Mouse (Mus musculus) CD4-positive, CD25-positive, alpha-beta regulatory T cell, adult 2 months (primary cell): ENCODE measurements around the gene Olfr1383.
A peak's percentile ranks its signal among the peaks of the same experiment; 100 is the strongest.
"Not testable (repeated sequence)": the region's sequence is repeated elsewhere in the genome, so short reads cannot be mapped to it uniquely, and the experiment has no call there.

Experiments used
- DNase-seq: peaks from one replicate; pipeline ENCODE4 v3.0.0-alpha.2; 2012; ENCODE audit warnings: low read depth, low spot score

Gene Olfr1383

GRCm38 (mm10) chr11:49519348-49519747 is at the start of gene Olfr1383:
Gene Olfr1383 (plus strand): TSS chr11:49519648.
- DNase-seq: no peak

GRCm38 (mm10) chr11:49485973-49486372 is 33.5 kb upstream of the Olfr1383 start:
- DNase-seq: no peak

- DNase-seq: not testable (repeated sequence)
Measured at GRCm38 (mm10) chr11:49488770-49489169, 30.7 kb upstream of the Olfr1383 start, which contains the start of gene Olfr1385. Gene Olfr1385 (plus strand): TSS chr11:49489070.

GRCm38 (mm10) chr11:49518086-49518485 is 1.4 kb upstream of the Olfr1383 start:
- DNase-seq: no peak

- no peak for DNase-seq
Measured at GRCm38 (mm10) chr11:49527947-49528346, 8.5 kb downstream of the Olfr1383 start, which contains the start of gene Olfr1382. Gene Olfr1382 (plus strand): TSS chr11:49528247.

- DNase-seq: no peak
Measured at GRCm38 (mm10) chr11:49532761-49533160, 13.3 kb downstream of the Olfr1383 start.

- not testable (repeated sequence) for DNase-seq
Measured at GRCm38 (mm10) chr11:49536631-49537030, 17.2 kb downstream of the Olfr1383 start.

GRCm38 (mm10) chr11:49543149-49543548 is 23.7 kb downstream of the Olfr1383 start, which contains the start of gene Olfr1381:
Gene Olfr1381 (plus strand): TSS chr11:49543449.
- not testable (repeated sequence) for DNase-seq

GRCm38 (mm10) chr11:49554033-49554432 is 34.6 kb downstream of the Olfr1383 start:
- not testable (repeated sequence) for DNase-seq

- DNase-seq: not testable (repeated sequence)
Measured at GRCm38 (mm10) chr11:49556578-49556977, 37.1 kb downstream of the Olfr1383 start, which contains the start of gene Olfr1380. Gene Olfr1380 (plus strand): TSS chr11:49556878.

- peak; percentile 35 for DNase-seq
Measured at GRCm38 (mm10) chr11:49575054-49575453, 55.6 kb downstream of the Olfr1383 start.
